Mouse (Mus musculus) brain, embryonic 18.5 days (tissue): ENCODE measurements around the gene Lima1.

Source experiments
- DNase-seq: peaks from one replicate; pipeline ENCODE4 v3.0.0-alpha.2; 2012; ENCODE audit warnings: low read depth, low spot score

Lima1 gene

GRCm38 (mm10) chr15:99735631-99736030, 139.6 kb downstream of the Lima1 start:
- no peak for DNase-seq

GRCm38 (mm10) chr15:99733186-99733585, 142.1 kb downstream of the Lima1 start:
- no peak for DNase-seq

DNA sequence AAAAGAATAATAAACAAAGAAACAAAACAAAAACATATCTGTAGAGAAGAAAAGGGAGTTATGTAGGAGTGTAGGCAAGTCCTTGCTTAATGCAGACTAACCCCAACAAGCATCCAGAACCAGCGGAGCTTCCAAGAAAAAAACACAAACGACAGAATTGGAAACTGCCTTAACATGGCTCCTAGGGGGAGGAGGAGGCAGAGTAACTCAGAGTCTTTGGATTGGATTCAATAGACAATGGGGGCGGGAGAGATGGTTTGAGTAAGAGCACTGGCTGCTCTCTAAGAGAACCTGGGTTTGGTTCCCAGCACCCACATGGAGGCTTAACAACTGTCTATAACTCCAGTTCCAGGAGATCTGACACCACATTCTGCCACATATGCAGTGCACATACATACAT, 143.6 kb downstream of the Lima1 start:
- DNase-seq = no peak

- no peak for DNase-seq
Observed at GRCm38 (mm10) chr15:99731167-99731566, 144.1 kb downstream of the Lima1 start.

DNA sequence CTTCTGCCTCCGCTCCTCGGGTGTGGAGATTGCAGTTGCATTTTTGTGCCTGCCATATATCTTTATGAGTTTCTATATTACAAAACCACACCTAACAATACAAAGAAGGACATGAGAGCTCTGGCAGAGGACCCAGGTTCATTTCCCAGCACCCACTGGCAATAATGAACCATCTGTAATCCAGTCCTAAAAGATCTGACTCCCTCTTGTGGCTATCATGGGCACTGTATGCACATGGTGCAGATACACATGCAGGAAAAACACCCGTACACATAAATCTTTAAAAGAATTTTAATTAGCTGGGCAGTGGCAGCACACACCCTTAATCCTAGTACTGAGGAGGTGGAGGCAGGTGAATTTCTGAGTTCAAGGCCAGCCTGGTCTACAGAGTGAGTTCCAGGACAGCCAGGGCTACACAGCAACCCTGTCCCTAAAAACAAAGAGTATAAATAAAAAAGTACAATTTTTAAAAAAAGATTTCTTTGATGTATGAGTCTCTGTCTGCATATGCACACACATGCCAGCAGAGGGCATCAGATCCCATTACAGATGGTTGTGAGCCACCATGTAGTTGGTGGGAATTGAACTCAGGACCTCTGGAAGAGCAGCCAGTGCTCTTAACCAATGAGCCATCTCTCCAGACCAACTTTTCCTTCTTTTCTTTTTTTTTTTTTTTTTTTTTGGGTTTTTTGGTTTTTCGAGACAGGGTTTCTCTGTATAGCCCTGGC, 146.0 kb downstream of the Lima1 start:
- DNase-seq = no peak
